Mouse (Mus musculus) hindbrain, embryonic 14.5 days (tissue): Measurements from ENCODE around the gene Slc25a47. TPM values are rescaled to one million over a fixed set of nuclear protein-coding genes. Genes with fewer than 3 reads are reported as not detected.
A peak's percentile ranks its signal among the peaks of the same experiment; 100 is the strongest.

Source experiments
- ATAC-seq: fragments of 200-750 bp; cut with Nextera tagmentation; 2 replicates; pipeline ENCODE4 v1.8.0; 2017; ENCODE audit warnings: moderate number of reproducible peaks, mild to moderate bottlenecking, moderate TSS enrichment, moderate library complexity; ENCODE audit not compliant: low FRiP score
- DNase-seq: peaks from one replicate; pipeline ENCODE4 v3.0.0-alpha.2; 2015; ENCODE audit warnings: low spot score
- H3K27ac ChIP-seq: fragments of 300-500 bp; sonication (generic); 2 replicates; pipeline ENCODE4 v1.5.1; 2014; ENCODE audit warnings: mild to moderate bottlenecking, moderate library complexity
- H3K27me3 ChIP-seq: fragments of 300-500 bp; sonication (generic); 2 replicates; pipeline ENCODE4 v1.6.1; 2014; ENCODE audit warnings: mild to moderate bottlenecking, low read length, mixed read lengths; ENCODE audit not compliant: control insufficient read depth, insufficient read depth
- H3K36me3 ChIP-seq: fragments of 300-500 bp; sonication (generic); replicated peaks from 2 replicates; pipeline ENCODE4 v1.6.1; 2014; ENCODE audit not compliant: control insufficient read depth, insufficient read depth
- H3K4me1 ChIP-seq: fragments of 300-500 bp; sonication (generic); replicated peaks from 2 replicates; pipeline ENCODE4 v1.6.1; 2014; ENCODE audit warnings: antibody characterized with exemption, low read length, mixed read lengths; ENCODE audit not compliant: control insufficient read depth, insufficient read depth
- H3K4me2 ChIP-seq: fragments of 300-500 bp; sonication (generic); replicated peaks from 2 replicates; pipeline ENCODE4 v1.6.1; 2014; ENCODE audit warnings: mild to moderate bottlenecking, moderate library complexity
- H3K4me3 ChIP-seq: fragments of 300-500 bp; sonication (generic); replicated peaks from 2 replicates; pipeline ENCODE4 v1.5.1; 2014; ENCODE audit warnings: mild to moderate bottlenecking, low read length
- H3K9ac ChIP-seq: fragments of 300-500 bp; sonication (generic); 2 replicates; pipeline ENCODE4 v1.6.1; 2014
- H3K9me3 ChIP-seq: fragments of 300-500 bp; sonication (generic); 2 replicates; pipeline ENCODE4 v1.6.1; 2016; ENCODE audit warnings: low read length; ENCODE audit not compliant: control insufficient read depth
- WGBS: fragments of 180-500 bp; shearing (Covaris S2); extraction: QIAGEN DNeasy Blood & Tissue Kit; methylation state at CpG from one replicate; pipeline ENCODE4 v1.1.7; 2014; 5-methylcytosine and 5-hydroxymethylcytosine counted together
- polyA plus RNA-seq: library from polyadenylated mRNA; unstranded; fragments of >200 nt; fragmentation: Nextera tagmentation; extraction: Ambion mirVana; gene quantifications from 2 replicates; pipeline ENCODE4 v1.2.1, GENCODE M21; 2014

Gene Slc25a47
- 7.2 and 7.9 TPM in 2 replicates for polyA plus RNA-seq

- DNase-seq = peak; percentile 96
- peaks cover 5% of the 10 kb centered on the region for H3K36me3 ChIP-seq
- H3K27me3 ChIP-seq = no peaks in the 10 kb centered on the region
- H3K4me2 ChIP-seq = peak within 1 kb of the TSS; percentile 88
- H3K4me3 ChIP-seq = peak within 1 kb of the TSS; percentile 66
- H3K9me3 ChIP-seq = no peaks in the 10 kb centered on the region
- WGBS = under 1% methylated on average over 52 of the region's 53 CpGs
- peaks cover 43% of the 10 kb centered on the region for H3K4me1 ChIP-seq
- peak within 1 kb of the TSS; percentile 81 for H3K27ac ChIP-seq
- ATAC-seq = peak; percentile 98
- peak within 1 kb of the TSS; percentile 72 for H3K9ac ChIP-seq
Observed at GRCm38 (mm10) chr12:108835840-108836409, at the start of gene Slc25a47, which contains the start of gene Slc25a29. Gene Slc25a47 (plus strand): TSS chr12:108836046. Gene Slc25a29 (minus strand): TSS chr12:108835883.

GRCm38 (mm10) chr12:108787329-108787728 is 48.5 kb upstream of the Slc25a47 start:
- peaks cover 11% of the 10 kb centered on the region for H3K4me1 ChIP-seq
- H3K27ac ChIP-seq = no peak overlapping the region
- DNase-seq = no peak
- H3K9me3 ChIP-seq = no peaks in the 10 kb centered on the region
- no peak overlapping the region for H3K4me3 ChIP-seq
- H3K9ac ChIP-seq = no peak overlapping the region
- H3K27me3 ChIP-seq = no peaks in the 10 kb centered on the region
- 94% methylated on average over 2 of the region's 2 CpGs for WGBS
- H3K4me2 ChIP-seq = no peak overlapping the region
- no peak for ATAC-seq
- H3K36me3 ChIP-seq = 0 out of 2 replicates have a peak, but pooled peaks cover 7% of the 10 kb centered on the region

- DNase-seq (peak; percentile 84), ATAC-seq (peak; percentile 35)
- peak overlapping the region; percentile 98 for H3K27ac ChIP-seq
- H3K36me3 ChIP-seq = no peaks in the 10 kb centered on the region
- peak overlapping the region; percentile 74 for H3K4me2 ChIP-seq
- peak overlapping the region; percentile 95 for H3K4me3 ChIP-seq
- WGBS = under 1% methylated on average over 52 of the region's 52 CpGs
- peak overlapping the region; percentile 91 for H3K9ac ChIP-seq
- peaks cover 35% of the 10 kb centered on the region for H3K4me1 ChIP-seq
- no peaks in the 10 kb centered on the region for H3K27me3 ChIP-seq
- H3K9me3 ChIP-seq = no peaks in the 10 kb centered on the region
Observed at GRCm38 (mm10) chr12:108792152-108792545, 43.7 kb upstream of the Slc25a47 start.

- H3K9me3 ChIP-seq = no peaks in the 10 kb centered on the region
- peak within 1 kb of the TSS; percentile 94 for H3K4me2 ChIP-seq
- peak; percentile 98 for DNase-seq
- 1% methylated on average over 76 of the region's 127 CpGs for WGBS
- H3K4me1 ChIP-seq = peaks cover 37% of the 10 kb centered on the region
- H3K4me3 ChIP-seq = peak within 1 kb of the TSS; percentile 95
- H3K36me3 ChIP-seq = no peaks in the 10 kb centered on the region
- peak within 1 kb of the TSS; percentile 98 for H3K27ac ChIP-seq
- no peaks in the 10 kb centered on the region for H3K27me3 ChIP-seq
- H3K9ac ChIP-seq = peak within 1 kb of the TSS; percentile 91
- ATAC-seq = peak; percentile 94
Observed at GRCm38 (mm10) chr12:108792546-108793452, 43.0 kb upstream of the Slc25a47 start, which contains the start of gene Yy1. Gene Yy1 (plus strand): TSS chr12:108792973.

GRCm38 (mm10) chr12:108793453-108793941 is 42.3 kb upstream of the Slc25a47 start:
- H3K36me3 ChIP-seq = no peaks in the 10 kb centered on the region
- peaks cover 37% of the 10 kb centered on the region for H3K4me1 ChIP-seq
- H3K27ac ChIP-seq = peak overlapping the region; percentile 98
- H3K4me3 ChIP-seq = peak overlapping the region; percentile 95
- ATAC-seq (no peak), DNase-seq (no peak)
- peak overlapping the region; percentile 91 for H3K9ac ChIP-seq
- H3K4me2 ChIP-seq = peak overlapping the region; percentile 94
- no peaks in the 10 kb centered on the region for H3K27me3 ChIP-seq
- H3K9me3 ChIP-seq = no peaks in the 10 kb centered on the region
- under 1% methylated on average over 67 of the region's 71 CpGs for WGBS

GRCm38 (mm10) chr12:108794078-108794711 is 41.7 kb upstream of the Slc25a47 start:
- peak overlapping the region; percentile 98 for H3K27ac ChIP-seq
- no peaks in the 10 kb centered on the region for H3K9me3 ChIP-seq
- H3K27me3 ChIP-seq = no peaks in the 10 kb centered on the region
- DNase-seq (peak; percentile 84), ATAC-seq (peak; percentile 74)
- peaks cover 37% of the 10 kb centered on the region for H3K4me1 ChIP-seq
- peak overlapping the region; percentile 94 for H3K4me2 ChIP-seq
- no peaks in the 10 kb centered on the region for H3K36me3 ChIP-seq
- H3K9ac ChIP-seq = peak overlapping the region; percentile 91
- WGBS = under 1% methylated on average over 75 of the region's 94 CpGs
- peak overlapping the region; percentile 95 for H3K4me3 ChIP-seq

- Histone ChIP-seq H3K4me2 (peak overlapping the region; percentile 94), H3K9me3 (no peaks in the 10 kb centered on the region), H3K4me3 (peak overlapping the region; percentile 95), H3K27me3 (no peaks in the 10 kb centered on the region), H3K36me3 (0 out of 2 replicates have a peak, but pooled peaks cover under 1% of the 10 kb centered on the region), H3K9ac (peak overlapping the region; percentile 91), H3K4me1 (peaks cover 39% of the 10 kb centered on the region), H3K27ac (peak overlapping the region; percentile 98)
- DNase-seq (no peak), ATAC-seq (no peak)
- WGBS = 15% methylated on average over 9 of the region's 9 CpGs
Observed at GRCm38 (mm10) chr12:108794979-108795537, 40.8 kb upstream of the Slc25a47 start.

- no peaks in the 10 kb centered on the region for H3K27me3 ChIP-seq
- DNase-seq = no peak
- no peak overlapping the region for H3K4me3 ChIP-seq
- ATAC-seq = no peak
- no peak overlapping the region for H3K9ac ChIP-seq
- 82% methylated on average over 2 of the region's 2 CpGs for WGBS
- no peak overlapping the region for H3K4me2 ChIP-seq
- no peak overlapping the region for H3K27ac ChIP-seq
- H3K4me1 ChIP-seq = peaks cover 18% of the 10 kb centered on the region
- peaks cover 6% of the 10 kb centered on the region; the same call in 1 of the 2 replicates for H3K36me3 ChIP-seq
- no peaks in the 10 kb centered on the region for H3K9me3 ChIP-seq
Observed at GRCm38 (mm10) chr12:108801613-108802012, 34.2 kb upstream of the Slc25a47 start.
